12 mouse cellular contexts compared by ENCODE assay signal in genomic region chr9:91366226-91366998, GRCm38 (mm10). TPM values are rescaled to one million over a fixed set of nuclear protein-coding genes. Genes with fewer than 3 reads are reported as not detected.
DNase-seq lines count a peak whose midpoint lies in the region; ATAC-seq and TF ChIP-seq lines count a peak whose summit lies in the region.
"Had no signal": no experiment of that assay in that cellular context is flagged by ENCODE, and none has a peak within 500 bp of the region (broad histone marks: within the 10 kb centered on the region; RNA-seq: fewer than 3 reads in every experiment).

No protein-coding gene starts in this region.

- H3K9ac ChIP-seq in ES-Bruce4 (ENCODE audit: low read depth, poor library complexity, severe bottlenecking) = no peak overlapping the region
- peak overlapping the region; percentile 94 for H3K9ac ChIP-seq in forebrain, embryonic 12.5 days
- H3K9ac ChIP-seq in midbrain, embryonic 12.5 days (replicated peaks) = peak overlapping the region; percentile 57

- WGBS in forebrain, embryonic 12.5 days = under 1% methylated on average over 16 of the region's 18 CpGs
- WGBS in midbrain, embryonic 12.5 days = under 1% methylated on average over 16 of the region's 18 CpGs

- no peaks in the 10 kb centered on the region for H3K4me1 ChIP-seq in ES-Bruce4 (ENCODE audit: control insufficient read depth, insufficient read depth, low read length)
- H3K4me1 ChIP-seq in forebrain, embryonic 12.5 days = peaks cover 16% of the 10 kb centered on the region
- H3K4me1 ChIP-seq in midbrain, embryonic 12.5 days = peaks cover 9% of the 10 kb centered on the region; the same call in 1 of the 2 replicates

- TF ChIP-seq CTCF in ES-Bruce4 (IDR thresholded peaks at IDR 0.05; ENCODE audit: low read depth, low read length) = no peak

- peaks cover 44% of the 10 kb centered on the region for H3K27me3 ChIP-seq in ES-Bruce4 (ENCODE audit: control insufficient read depth, insufficient read depth, low read length, poor library complexity, severe bottlenecking)
- peaks cover 67% of the 10 kb centered on the region for H3K27me3 ChIP-seq in forebrain, embryonic 12.5 days
- peaks cover 77% of the 10 kb centered on the region for H3K27me3 ChIP-seq in midbrain, embryonic 12.5 days

- TF ChIP-seq EP300 in ES-Bruce4 (IDR thresholded peaks at IDR 0.05; ENCODE audit: insufficient read depth, low read depth, low read length) = no peak

- H3K4me3 ChIP-seq in ES-Bruce4 (ENCODE audit: low read depth, low read length) = peak overlapping the region; percentile 30; the same call in 1 of the 2 replicates
- peak overlapping the region; percentile 79 for H3K4me3 ChIP-seq in forebrain, embryonic 12.5 days (replicated peaks)
- H3K4me3 ChIP-seq in midbrain, embryonic 12.5 days = peak overlapping the region; percentile 79
- H3K4me3 ChIP-seq: erythroblast, embryonic 14.5 days had no signal

- no peaks in the 10 kb centered on the region for H3K36me3 ChIP-seq in ES-Bruce4 (ENCODE audit: control insufficient read depth, insufficient read depth, low read length, poor library complexity, severe bottlenecking)
- H3K36me3 ChIP-seq in forebrain, embryonic 12.5 days (replicated peaks) = peaks cover 15% of the 10 kb centered on the region
- H3K36me3 ChIP-seq in midbrain, embryonic 12.5 days = no peaks in the 10 kb centered on the region

- TF ChIP-seq POLR2A in ES-Bruce4 (IDR thresholded peaks at IDR 0.05; ENCODE audit: insufficient read depth, low read length) = no peak

- H3K9me3 ChIP-seq in ES-Bruce4 (replicated peaks; ENCODE audit: control insufficient read depth, insufficient read depth, low read length, poor library complexity, severe bottlenecking) = no peaks in the 10 kb centered on the region
- H3K9me3 ChIP-seq in forebrain, embryonic 12.5 days = no peaks in the 10 kb centered on the region
- H3K9me3 ChIP-seq in midbrain, embryonic 12.5 days = no peaks in the 10 kb centered on the region

- H3K4me2 ChIP-seq in forebrain, embryonic 12.5 days = peak overlapping the region; percentile 58
- H3K4me2 ChIP-seq in midbrain, embryonic 12.5 days (replicated peaks) = peak overlapping the region; percentile 51

- ATAC-seq in forebrain, embryonic 12.5 days (ENCODE audit: low FRiP score) = peak; percentile 19; the same call in 1 of the 2 replicates
- peak; percentile 38 for ATAC-seq in midbrain, embryonic 12.5 days (ENCODE audit: low FRiP score, low read depth)
- ATAC-seq: activated CD4-positive, CD25-positive, alpha-beta regulatory T cell, adult 4 months had no signal

- peak; percentile 44 for DNase-seq in cerebellum, adult 8-10 months
- no peak for DNase-seq in c-Kit-positive CD71-positive TER-119-positive erythroid progenitor cells, embryonic 14.5 days (ENCODE audit: low spot score)
- no peak for DNase-seq in gastrocnemius, adult 18-20 months (ENCODE audit: low spot score)
- no peak for DNase-seq in layer of hippocampus, adult 8-10 months (ENCODE audit: low spot score in 2 of 2)
- no peak for DNase-seq in layer of hippocampus, adult 9-10 months (ENCODE audit: low spot score)

- no peak overlapping the region for H3K27ac ChIP-seq in ES-Bruce4 (ENCODE audit: insufficient read depth, low read length)
- H3K27ac ChIP-seq in forebrain, embryonic 12.5 days = peak overlapping the region; percentile 97
- H3K27ac ChIP-seq in midbrain, embryonic 12.5 days (replicated peaks) = peak overlapping the region; percentile 94

RNA-seq across cellular contexts. Expression of gene Zic1, which starts 0.8 kb away (rescaled TPM):
- 0.13 TPM in 1 of 2 replicates, not detected in the other for polyA plus RNA-seq in ES-Bruce4 (2011; ENCODE audit: insufficient read depth, insufficient read length, low read depth, missing spikeins)
- polyA plus RNA-seq in forebrain, embryonic 12.5 days (2016; fragmentation: Nextera tagmentation; extraction: Ambion mirVana) = 13.9 and 14.4 TPM in 2 replicates
- 11.9 and 17.2 TPM in 2 replicates for polyA plus RNA-seq in midbrain, embryonic 12.5 days (2016; fragmentation: Nextera tagmentation; extraction: Ambion mirVana)
- total RNA-seq in gastrocnemius, adult 18-20 months (2021) = 1 to 10 TPM; 1.8 to 3.3 TPM
- total RNA-seq in layer of hippocampus, adult 8-10 months (2022) = 10 to 100 TPM in 3 of 4 experiments, 1 to 10 TPM in 1; 9.9 to 13.1 (median 11.2) TPM
- polyA plus RNA-seq: activated CD4-positive, CD25-positive, alpha-beta regulatory T cell, adult 4 months; erythroblast, embryonic 14.5 days; kidney, embryonic 16.5 days had no signal

RNA-seq across cellular contexts. Expression of gene Zic4, which starts 4.2 kb away (rescaled TPM):
- polyA plus RNA-seq in ES-Bruce4 (2011; ENCODE audit: insufficient read depth, insufficient read length, low read depth, missing spikeins) = not detected in 2 replicates
- polyA plus RNA-seq in forebrain, embryonic 12.5 days (2016; fragmentation: Nextera tagmentation; extraction: Ambion mirVana) = 56.4 and 60.5 TPM in 2 replicates
- polyA plus RNA-seq in midbrain, embryonic 12.5 days (2016; fragmentation: Nextera tagmentation; extraction: Ambion mirVana) = 44.6 and 76.9 TPM in 2 replicates
- total RNA-seq in gastrocnemius, adult 18-20 months (2021) = under 1 TPM in 1 of 2 experiments, not detected in 1; 0.17 TPM
- total RNA-seq in layer of hippocampus, adult 8-10 months (2022) = 1 to 10 TPM; 2.7 to 4.8 (median 3.5) TPM
- polyA plus RNA-seq: activated CD4-positive, CD25-positive, alpha-beta regulatory T cell, adult 4 months; heart, embryonic 16.5 days; kidney, embryonic 16.5 days had no signal

Comparison
In these comparisons a context has a peak if more than half of its experiments do, and no peak if none do; other contexts are left out.
1. RNA of gene Zic1, which starts 0.8 kb away (polyA plus RNA-seq): 13.9 to 14.4 TPM in forebrain, embryonic 12.5 days and 11.9 to 17.2 TPM in midbrain, embryonic 12.5 days; 0.13 TPM in ES-Bruce4; every median in the first group is over 10 times any median in the second.
2. RNA of gene Zic4, which starts 4.2 kb away (polyA plus RNA-seq): 56.4 to 60.5 TPM in forebrain, embryonic 12.5 days and 44.6 to 76.9 TPM in midbrain, embryonic 12.5 days; not detected in ES-Bruce4; every median in the first group is over 10 times any median in the second.
3. Peak in every context shown above with its lines, with median percentiles within 50 percentile points of each other: H3K4me3 ChIP-seq.